Mouse (Mus musculus) hindbrain, embryonic 15.5 days (tissue): ENCODE results near the gene Tet2. TPM values are rescaled to one million over a fixed set of nuclear protein-coding genes. Genes with fewer than 3 reads are reported as not detected.

ENCODE experiments used
- ATAC-seq: fragments of 200-750 bp; cut with Nextera tagmentation; 2 replicates; pipeline ENCODE4 v1.8.0; 2017; ENCODE audit warnings: low read depth, moderate number of reproducible peaks, moderate TSS enrichment; ENCODE audit not compliant: low FRiP score
- H3K27ac ChIP-seq: fragments of 300-500 bp; sonication (generic); replicated peaks from 2 replicates; pipeline ENCODE4 v1.5.1; 2015; ENCODE audit warnings: mild to moderate bottlenecking, inconsistent platforms
- H3K27me3 ChIP-seq: fragments of 300-500 bp; sonication (generic); 2 replicates; pipeline ENCODE4 v1.6.1; 2015; ENCODE audit warnings: control low read depth, inconsistent platforms
- H3K36me3 ChIP-seq: fragments of 300-500 bp; sonication (generic); 2 replicates; pipeline ENCODE4 v1.6.1; 2015; ENCODE audit warnings: control low read depth, inconsistent platforms
- H3K4me1 ChIP-seq: fragments of 300-500 bp; sonication (generic); replicated peaks from 2 replicates; pipeline ENCODE4 v1.6.1; 2015; ENCODE audit warnings: control low read depth, inconsistent platforms
- H3K4me2 ChIP-seq: fragments of 300-500 bp; sonication (generic); 2 replicates; pipeline ENCODE4 v1.6.1; 2015; ENCODE audit warnings: moderate library complexity, mild to moderate bottlenecking, inconsistent platforms
- H3K4me3 ChIP-seq: fragments of 300-500 bp; sonication (generic); 2 replicates; pipeline ENCODE4 v1.5.1; 2015; ENCODE audit warnings: mild to moderate bottlenecking, inconsistent platforms
- H3K9ac ChIP-seq: fragments of 300-500 bp; sonication (generic); 2 replicates; pipeline ENCODE4 v1.6.1; 2015; ENCODE audit warnings: inconsistent platforms
- H3K9me3 ChIP-seq: fragments of 300-500 bp; sonication (generic); 2 replicates; pipeline ENCODE4 v1.6.1; 2016; ENCODE audit warnings: control low read depth, inconsistent platforms
- WGBS: fragments of 180-500 bp; shearing (Covaris S2); methylation state at CpG from one replicate; pipeline ENCODE4 v1.1.7; 2015; 5-methylcytosine and 5-hydroxymethylcytosine counted together
- polyA plus RNA-seq: library from polyadenylated mRNA; unstranded; fragments of >200 nt; fragmentation: Nextera tagmentation; extraction: Ambion mirVana; gene quantifications from 2 replicates; pipeline ENCODE4 v1.2.1, GENCODE M21; 2015

The Tet2 gene
- polyA plus RNA-seq, 1 experiment from 2014 or later, result 14.0 TPM

GRCm38 (mm10) chr3:133530664-133531063, 14.3 kb downstream of the Tet2 start:
- WGBS, result 76% methylated on average over 3 of the region's 3 CpGs

GRCm38 (mm10) chr3:133526119-133526723, 18.7 kb downstream of the Tet2 start:
- H3K4me1 ChIP-seq, result no peaks in the 10 kb centered on the region
- no peak overlapping the region for H3K9ac ChIP-seq
- H3K9me3 ChIP-seq, result no peaks in the 10 kb centered on the region
- 87% methylated on average over 4 of the region's 4 CpGs for WGBS
- no peak overlapping the region for H3K4me3 ChIP-seq
- H3K36me3 ChIP-seq, result no peaks in the 10 kb centered on the region
- H3K4me2 ChIP-seq, result no peak overlapping the region
- ATAC-seq, result no peak
- no peaks in the 10 kb centered on the region for H3K27me3 ChIP-seq
- H3K27ac ChIP-seq, result no peak overlapping the region

More at GRCm38 (mm10) chr3:133530664-133531063, 14.3 kb downstream of the Tet2 start:
- ATAC-seq, result no peak
- H3K4me2 ChIP-seq, result no peak overlapping the region
- no peaks in the 10 kb centered on the region for H3K27me3 ChIP-seq
- no peak overlapping the region for H3K9ac ChIP-seq
- H3K27ac ChIP-seq, result no peak overlapping the region
- H3K4me3 ChIP-seq, result no peak overlapping the region
- H3K4me1 ChIP-seq, result peaks cover 13% of the 10 kb centered on the region; the same call in 1 of the 2 replicates
- H3K9me3 ChIP-seq, result no peaks in the 10 kb centered on the region
- H3K36me3 ChIP-seq, result no peaks in the 10 kb centered on the region

- Histone ChIP-seq H3K9ac (no peak overlapping the region), H3K9me3 (no peaks in the 10 kb centered on the region), H3K4me3 (no peak overlapping the region), H3K4me2 (no peak overlapping the region), H3K27ac (no peak overlapping the region), H3K36me3 (no peaks in the 10 kb centered on the region), H3K4me1 (no peaks in the 10 kb centered on the region), H3K27me3 (no peaks in the 10 kb centered on the region)
- ATAC-seq, result no peak
- 71% methylated on average over 1 of the region's 1 CpGs for WGBS
Observed at GRCm38 (mm10) chr3:133525578-133525977, 19.4 kb downstream of the Tet2 start.

GRCm38 (mm10) chr3:133524341-133525050, 20.4 kb downstream of the Tet2 start:
- Histone ChIP-seq H3K9me3 (no peaks in the 10 kb centered on the region), H3K36me3 (no peaks in the 10 kb centered on the region), H3K27ac (no peak overlapping the region), H3K4me2 (no peak overlapping the region), H3K9ac (no peak overlapping the region), H3K4me1 (no peaks in the 10 kb centered on the region), H3K4me3 (no peak overlapping the region), H3K27me3 (no peaks in the 10 kb centered on the region)
- 83% methylated on average over 4 of the region's 4 CpGs for WGBS
- ATAC-seq, result no peak

GRCm38 (mm10) chr3:133523191-133523590, 21.7 kb downstream of the Tet2 start:
- H3K27ac ChIP-seq, result no peak overlapping the region
- no peaks in the 10 kb centered on the region for H3K4me1 ChIP-seq
- no peaks in the 10 kb centered on the region for H3K9me3 ChIP-seq
- H3K9ac ChIP-seq, result no peak overlapping the region
- H3K4me2 ChIP-seq, result no peak overlapping the region
- H3K4me3 ChIP-seq, result no peak overlapping the region
- H3K27me3 ChIP-seq, result no peaks in the 10 kb centered on the region
- ATAC-seq, result no peak
- 91% methylated on average over 6 of the region's 6 CpGs for WGBS
- H3K36me3 ChIP-seq, result no peaks in the 10 kb centered on the region

- no peak for ATAC-seq
- no peaks in the 10 kb centered on the region for H3K9me3 ChIP-seq
- no peaks in the 10 kb centered on the region for H3K27me3 ChIP-seq
- no peak overlapping the region for H3K27ac ChIP-seq
- no peaks in the 10 kb centered on the region for H3K4me1 ChIP-seq
- H3K9ac ChIP-seq, result no peak overlapping the region
- 42% methylated on average over 7 of the region's 7 CpGs for WGBS
- H3K4me3 ChIP-seq, result no peak overlapping the region
- no peaks in the 10 kb centered on the region for H3K36me3 ChIP-seq
- H3K4me2 ChIP-seq, result no peak overlapping the region
Observed at GRCm38 (mm10) chr3:133522289-133522688, 22.6 kb downstream of the Tet2 start.

GRCm38 (mm10) chr3:133518801-133519200, 26.1 kb downstream of the Tet2 start:
- Histone ChIP-seq H3K36me3 (no peaks in the 10 kb centered on the region; the same call in 1 of the 2 replicates), H3K4me1 (peaks cover 3% of the 10 kb centered on the region; the same call in 1 of the 2 replicates), H3K9me3 (no peaks in the 10 kb centered on the region), H3K9ac (no peak overlapping the region), H3K4me3 (no peak overlapping the region), H3K4me2 (no peak overlapping the region), H3K27ac (no peak overlapping the region), H3K27me3 (no peaks in the 10 kb centered on the region)
- 80% methylated on average over 3 of the region's 3 CpGs for WGBS
- no peak for ATAC-seq

GRCm38 (mm10) chr3:133518116-133518515, 26.8 kb downstream of the Tet2 start:
- H3K27me3 ChIP-seq, result no peaks in the 10 kb centered on the region
- no peak overlapping the region for H3K9ac ChIP-seq
- no peaks in the 10 kb centered on the region for H3K9me3 ChIP-seq
- H3K4me3 ChIP-seq, result no peak overlapping the region
- WGBS, result 87% methylated on average over 6 of the region's 6 CpGs
- no peak for ATAC-seq
- H3K4me2 ChIP-seq, result no peak overlapping the region
- H3K4me1 ChIP-seq, result peaks cover 3% of the 10 kb centered on the region; the same call in 1 of the 2 replicates
- no peak overlapping the region for H3K27ac ChIP-seq
- H3K36me3 ChIP-seq, result peaks cover 3% of the 10 kb centered on the region; the same call in 1 of the 2 replicates

- H3K9ac ChIP-seq, result no peak overlapping the region
- WGBS, result 82% methylated on average over 6 of the region's 6 CpGs
- ATAC-seq, result no peak
- peaks cover 3% of the 10 kb centered on the region; the same call in 1 of the 2 replicates for H3K4me1 ChIP-seq
- no peak overlapping the region for H3K27ac ChIP-seq
- H3K27me3 ChIP-seq, result no peaks in the 10 kb centered on the region
- peaks cover 3% of the 10 kb centered on the region; the same call in 1 of the 2 replicates for H3K36me3 ChIP-seq
- no peaks in the 10 kb centered on the region for H3K9me3 ChIP-seq
- H3K4me2 ChIP-seq, result no peak overlapping the region
- no peak overlapping the region for H3K4me3 ChIP-seq
Observed at GRCm38 (mm10) chr3:133517406-133517805, 27.5 kb downstream of the Tet2 start.

GRCm38 (mm10) chr3:133516137-133516536, 28.8 kb downstream of the Tet2 start:
- no peak overlapping the region for H3K4me2 ChIP-seq
- WGBS, result 38% methylated on average over 6 of the region's 6 CpGs
- no peaks in the 10 kb centered on the region for H3K9me3 ChIP-seq
- H3K27me3 ChIP-seq, result no peaks in the 10 kb centered on the region
- H3K36me3 ChIP-seq, result peaks cover 11% of the 10 kb centered on the region
- peaks cover 3% of the 10 kb centered on the region; the same call in 1 of the 2 replicates for H3K4me1 ChIP-seq
- ATAC-seq, result no peak
- H3K27ac ChIP-seq, result no peak overlapping the region
- H3K9ac ChIP-seq, result no peak overlapping the region
- no peak overlapping the region for H3K4me3 ChIP-seq

GRCm38 (mm10) chr3:133515204-133515969, 29.6 kb downstream of the Tet2 start:
- 94% methylated on average over 8 of the region's 8 CpGs for WGBS
- Histone ChIP-seq H3K4me3 (no peak overlapping the region), H3K4me1 (peaks cover 3% of the 10 kb centered on the region; the same call in 1 of the 2 replicates), H3K9ac (no peak overlapping the region), H3K4me2 (no peak overlapping the region), H3K36me3 (peaks cover 11% of the 10 kb centered on the region), H3K27ac (no peak overlapping the region), H3K9me3 (no peaks in the 10 kb centered on the region), H3K27me3 (no peaks in the 10 kb centered on the region)
- ATAC-seq, result no peak

- peaks cover 11% of the 10 kb centered on the region for H3K36me3 ChIP-seq
- H3K4me1 ChIP-seq, result peaks cover 3% of the 10 kb centered on the region; the same call in 1 of the 2 replicates
- H3K9ac ChIP-seq, result no peak overlapping the region
- H3K4me2 ChIP-seq, result no peak overlapping the region
- no peaks in the 10 kb centered on the region for H3K9me3 ChIP-seq
- ATAC-seq, result no peak
- no peak overlapping the region for H3K27ac ChIP-seq
- H3K27me3 ChIP-seq, result no peaks in the 10 kb centered on the region
- no peak overlapping the region for H3K4me3 ChIP-seq
- 98% methylated on average over 12 of the region's 12 CpGs for WGBS
Observed at GRCm38 (mm10) chr3:133514290-133514689, 30.6 kb downstream of the Tet2 start.
